Mouse (Mus musculus) lung, postnatal 0 days (tissue): ENCODE data around the gene Pde6d.

ENCODE experiments used
- CTCF ChIP-seq: IDR thresholded peaks from 2 replicates; pipeline ENCODE4 v1.5.1; 2016; ENCODE audit warnings: antibody characterized with exemption, mild to moderate bottlenecking
- EP300 ChIP-seq: IDR thresholded peaks from 2 replicates; pipeline ENCODE4 v1.6.1; 2016; ENCODE audit warnings: antibody characterized with exemption, mild to moderate bottlenecking, control low read depth

- TF ChIP-seq CTCF (peak; percentile 8; the same call in 1 of the 2 replicates), EP300 (peak; percentile 37; the same call in 1 of the 2 replicates)
These were observed 60.0 kb downstream of the Pde6d start for GRCm38 (mm10) chr1:86522286-86522871.
